Mouse (Mus musculus) T-cell, adult 2 months (primary cell): Measurements from ENCODE around the gene Osbpl6.
A peak's percentile ranks its signal among the peaks of the same experiment; 100 is the strongest.
"Not testable (repeated sequence)": the region's sequence is repeated elsewhere in the genome, so short reads cannot be mapped to it uniquely, and the experiment has no call there.

Experiments
- DNase-seq: peaks from one replicate; pipeline ENCODE4 v3.0.0; 2022; ENCODE audit warnings: low spot score

The Osbpl6 gene

DNA sequence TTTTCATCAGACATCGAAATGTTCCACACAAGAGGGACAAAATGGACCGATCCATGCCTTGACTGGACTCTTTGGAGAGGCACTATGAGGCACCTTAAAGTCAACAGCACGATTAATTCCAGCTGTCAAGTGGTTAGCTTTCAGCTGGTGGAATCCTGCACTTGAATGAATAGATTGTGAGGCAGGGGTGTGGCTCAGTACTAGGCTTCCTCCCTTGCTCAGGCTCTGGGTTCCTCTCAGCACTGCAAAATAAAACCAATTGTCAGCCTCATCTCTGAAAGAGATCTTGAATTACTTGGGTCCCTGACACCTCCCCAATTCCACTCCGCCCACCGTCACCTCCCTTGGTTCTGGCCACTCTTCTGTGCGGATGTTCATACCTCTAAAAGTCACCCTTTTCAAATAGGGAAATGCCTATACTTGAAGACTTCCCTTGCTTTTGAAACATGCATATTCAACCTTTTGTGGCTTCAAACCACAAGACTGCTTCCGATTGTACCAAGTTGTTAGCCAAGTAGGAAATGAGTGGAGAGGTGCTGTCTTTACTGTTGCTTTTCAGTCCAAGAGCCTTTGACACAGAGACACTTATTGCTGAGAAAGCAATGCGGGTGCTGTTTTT lies 160.7 kb downstream of the Osbpl6 start:
- DNase-seq: peak; percentile 4

- no peak for DNase-seq
Observed at GRCm38 (mm10) chr2:76571543-76571942, 165.2 kb downstream of the Osbpl6 start.

DNA sequence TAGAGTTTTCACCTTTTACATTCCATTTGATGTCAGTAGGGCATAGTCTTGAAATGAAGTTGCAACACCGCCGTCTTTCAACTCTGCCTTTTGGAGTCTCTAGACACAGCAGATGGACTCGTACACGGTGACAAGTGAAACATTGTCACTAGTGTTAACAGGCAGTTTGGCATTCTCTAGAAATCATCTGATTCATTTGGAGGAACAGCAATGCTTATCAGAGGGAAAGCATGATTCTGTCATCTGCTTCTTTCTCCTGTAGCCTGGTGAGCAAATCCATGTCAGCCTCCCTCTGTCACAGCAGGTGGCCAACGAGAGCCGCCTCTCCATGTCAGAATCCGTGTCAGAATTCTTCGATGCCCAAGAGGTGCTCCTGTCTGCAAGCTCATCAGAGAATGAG lies 172.6 kb downstream of the Osbpl6 start:
- no peak for DNase-seq

DNA sequence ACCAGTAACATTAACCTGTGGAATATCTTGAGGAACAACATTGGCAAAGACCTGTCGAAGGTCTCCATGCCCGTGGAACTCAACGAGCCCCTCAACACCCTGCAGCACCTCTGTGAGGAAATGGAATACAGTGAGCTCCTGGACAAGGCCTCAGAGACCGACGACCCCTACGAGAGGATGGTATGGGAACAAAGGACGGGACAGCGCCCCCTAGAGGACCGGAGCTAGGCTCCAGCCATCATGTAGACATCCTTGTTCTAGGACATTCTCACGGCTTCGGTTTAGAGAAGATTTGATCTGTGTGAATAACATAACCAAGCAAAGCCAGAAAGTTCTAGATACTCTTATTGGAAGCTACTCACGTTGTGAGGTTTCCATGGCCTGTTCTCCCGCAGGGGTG lies 178.8 kb downstream of the Osbpl6 start:
- no peak for DNase-seq

DNA sequence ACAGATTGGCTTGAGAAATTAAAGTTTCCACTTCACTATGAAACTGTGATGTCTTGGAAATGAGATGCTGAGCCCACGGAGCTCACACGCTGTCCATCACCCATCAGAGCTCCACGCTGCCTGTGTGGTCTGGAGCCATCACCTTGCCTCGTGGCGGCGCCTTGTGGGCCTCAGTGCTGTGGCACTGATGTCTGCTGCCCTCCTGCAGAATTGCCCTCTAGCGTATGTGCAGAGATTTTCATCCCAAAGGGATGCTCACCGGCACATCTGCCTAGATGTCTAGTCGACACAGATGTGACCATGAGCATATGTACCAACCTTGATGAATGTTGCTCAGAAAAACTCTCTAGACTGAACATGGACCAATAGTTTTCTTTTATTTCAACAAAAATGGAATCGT lies 180.6 kb downstream of the Osbpl6 start:
- DNase-seq: no peak

DNA sequence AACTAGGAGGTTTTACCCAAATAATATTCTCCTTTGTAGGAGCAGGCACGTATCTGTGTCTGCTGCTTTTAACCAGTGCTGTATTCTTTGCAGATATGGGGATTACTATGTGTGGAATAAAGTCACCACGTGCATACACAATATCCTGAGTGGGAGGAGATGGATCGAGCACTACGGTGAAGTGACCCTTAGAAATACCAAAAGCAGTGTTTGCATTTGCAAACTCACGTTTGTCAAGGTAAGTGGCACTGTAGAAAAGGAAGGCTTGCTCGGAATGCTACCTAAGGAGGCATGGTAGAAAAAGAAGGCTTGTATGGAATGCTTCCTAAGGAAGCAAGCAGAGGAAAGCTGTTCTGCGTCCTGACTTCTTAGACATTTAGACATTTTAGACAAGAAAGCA lies 183.9 kb downstream of the Osbpl6 start:
- no peak for DNase-seq

DNA sequence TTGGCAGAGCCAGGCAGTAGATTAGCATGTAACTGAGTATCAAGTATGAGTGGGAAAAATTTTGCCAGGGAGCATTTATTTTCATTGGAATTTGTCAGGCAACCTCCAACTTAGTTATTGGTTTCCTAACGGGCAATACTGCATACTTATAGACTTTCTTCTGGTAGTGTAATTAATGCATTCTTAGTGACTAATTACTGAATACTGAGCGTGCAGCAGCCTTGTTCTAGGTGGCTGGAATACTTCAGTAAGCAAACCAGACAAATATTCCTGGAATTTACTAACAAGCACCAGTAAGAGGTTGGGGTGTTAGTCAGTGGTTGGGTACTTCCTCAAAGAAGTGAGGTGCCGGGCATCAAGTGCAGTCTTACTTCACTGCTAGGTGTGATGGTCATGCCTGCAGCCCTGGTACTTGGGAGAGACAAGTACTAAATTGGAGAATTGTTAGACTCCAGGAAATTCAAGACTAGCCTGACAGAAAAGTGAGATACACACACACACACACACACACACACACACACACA lies 186.2 kb downstream of the Osbpl6 start:
- DNase-seq: no peak

- no peak for DNase-seq
Observed at GRCm38 (mm10) chr2:76597521-76597920, 191.2 kb downstream of the Osbpl6 start.

- DNase-seq: no peak
Observed at GRCm38 (mm10) chr2:76599214-76599613, 192.9 kb downstream of the Osbpl6 start.

- no peak for DNase-seq
Observed at GRCm38 (mm10) chr2:76602256-76602655, 195.9 kb downstream of the Osbpl6 start.

DNA sequence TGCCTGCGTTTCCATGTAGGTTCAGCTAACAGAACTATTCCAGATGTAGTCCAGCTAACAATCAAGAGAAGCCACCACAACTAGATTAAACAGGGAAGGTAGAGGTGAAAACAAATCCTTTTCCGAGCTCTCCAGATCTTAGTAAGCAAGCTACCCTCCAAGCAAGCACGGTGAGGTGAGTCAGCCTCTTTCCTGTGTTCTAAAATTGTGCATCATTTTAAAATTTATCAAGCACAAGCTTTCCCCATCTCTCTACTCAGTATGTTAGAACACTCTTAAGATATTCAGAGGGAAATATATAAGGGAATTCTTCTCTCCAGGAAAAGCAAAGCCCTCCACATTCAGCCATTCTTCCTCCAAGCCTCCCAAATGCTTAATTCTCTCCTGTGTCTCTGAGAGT lies 200.4 kb downstream of the Osbpl6 start:
- no peak for DNase-seq

DNA sequence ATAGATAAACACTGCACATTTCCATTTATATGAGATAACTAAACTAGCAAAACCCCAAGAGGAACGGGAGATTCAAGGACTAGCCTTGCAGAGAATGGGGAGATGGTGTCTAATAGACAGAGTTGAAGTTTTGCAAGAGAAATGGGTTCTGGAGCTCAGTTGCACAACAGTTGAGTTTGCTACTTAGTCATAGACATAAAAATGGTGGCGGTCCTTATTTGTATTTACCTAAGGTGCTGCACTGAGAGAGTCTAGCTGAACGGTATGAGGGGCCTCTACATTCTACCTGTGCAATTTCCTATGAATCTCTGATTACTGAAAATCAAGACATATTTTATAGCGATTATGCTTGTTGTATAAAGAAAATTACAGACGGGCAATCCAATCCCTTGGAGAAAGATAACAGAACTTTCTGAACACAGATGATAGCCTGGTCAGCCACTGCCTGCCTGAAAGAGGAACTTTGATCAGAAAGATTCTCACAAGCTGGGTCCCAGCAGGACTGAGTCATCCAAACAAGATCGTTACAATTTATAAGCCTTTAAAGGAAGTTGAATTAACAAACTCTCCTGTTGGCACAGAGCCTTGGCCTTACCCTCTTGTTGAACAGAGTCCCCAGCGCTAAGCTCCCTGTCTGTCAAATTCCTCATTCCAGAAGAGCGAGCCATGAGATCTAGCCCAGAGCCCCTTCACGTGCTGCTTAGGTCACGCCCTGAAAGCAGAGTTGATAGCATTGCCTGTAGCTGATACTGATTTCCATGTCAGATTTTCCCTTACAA lies 204.2 kb downstream of the Osbpl6 start:
- DNase-seq: no peak

DNA sequence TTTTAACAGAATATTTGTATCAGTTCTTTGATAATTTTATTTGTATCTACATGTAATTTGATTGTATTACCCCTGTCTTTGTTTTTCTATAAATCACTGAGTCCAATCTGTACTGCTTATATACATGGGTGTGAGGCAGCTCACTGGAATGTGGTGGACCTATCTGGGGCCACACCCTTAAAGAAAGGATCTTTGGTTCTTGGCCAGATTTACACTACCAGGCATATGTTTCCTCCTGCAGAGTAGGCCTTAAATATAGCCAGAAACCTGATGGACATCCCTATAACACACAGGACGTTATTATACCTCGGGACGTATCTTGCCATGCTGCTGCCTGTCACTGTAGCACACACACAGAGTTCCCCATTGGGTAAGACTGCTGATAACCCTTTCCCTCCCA lies 205.7 kb downstream of the Osbpl6 start:
- DNase-seq: no peak

GRCm38 (mm10) chr2:76618078-76618477 lies 211.8 kb downstream of the Osbpl6 start:
- no peak for DNase-seq

- DNase-seq: no peak
Observed at GRCm38 (mm10) chr2:76620188-76620587, 213.9 kb downstream of the Osbpl6 start.

- DNase-seq: no peak
Observed at GRCm38 (mm10) chr2:76621724-76622123, 215.4 kb downstream of the Osbpl6 start.

GRCm38 (mm10) chr2:76622316-76622715 lies 216.0 kb downstream of the Osbpl6 start:
- not testable (repeated sequence) for DNase-seq

GRCm38 (mm10) chr2:76630293-76630692 lies 224.0 kb downstream of the Osbpl6 start:
- no peak for DNase-seq

- no peak for DNase-seq
Observed at GRCm38 (mm10) chr2:76631600-76631999, 225.3 kb downstream of the Osbpl6 start.

DNA sequence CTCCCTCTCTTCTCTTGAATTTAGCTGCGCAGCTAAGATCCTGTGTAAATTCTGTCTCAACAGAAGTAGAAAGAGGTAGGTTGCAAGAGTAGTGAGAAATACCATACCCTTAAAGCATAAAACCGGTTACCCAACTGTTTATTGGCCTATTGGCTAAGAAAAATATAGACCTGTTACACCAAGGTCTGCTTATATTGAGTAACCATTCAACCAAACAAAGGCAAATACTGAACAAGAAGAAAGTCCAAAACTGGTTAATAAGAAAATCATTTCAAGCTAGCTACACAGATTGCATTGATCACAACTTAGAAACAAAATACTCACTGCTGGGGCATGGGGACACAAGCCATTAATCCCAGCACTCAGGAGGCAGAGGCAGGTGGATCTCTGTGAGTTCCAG lies 233.3 kb downstream of the Osbpl6 start:
- DNase-seq: no peak

DNA sequence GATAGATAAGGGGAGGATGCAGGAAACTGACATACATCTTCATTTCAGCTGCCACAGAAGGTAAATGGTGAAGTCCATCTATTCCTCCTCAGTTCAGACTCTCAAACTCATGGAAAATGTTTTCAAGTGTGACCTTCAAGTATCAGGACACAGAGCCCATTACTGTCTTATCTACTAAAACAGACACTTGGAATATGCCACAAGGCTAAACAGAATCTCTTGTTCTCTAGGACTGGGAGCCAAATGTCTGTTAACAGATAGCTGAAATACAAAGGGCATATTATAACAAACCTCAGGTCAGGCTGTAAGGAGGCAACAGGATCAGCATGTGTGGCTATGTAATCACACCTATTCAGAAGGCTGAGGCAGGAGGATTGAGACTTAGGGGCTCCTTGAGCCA lies 237.5 kb downstream of the Osbpl6 start:
- no peak for DNase-seq

DNA sequence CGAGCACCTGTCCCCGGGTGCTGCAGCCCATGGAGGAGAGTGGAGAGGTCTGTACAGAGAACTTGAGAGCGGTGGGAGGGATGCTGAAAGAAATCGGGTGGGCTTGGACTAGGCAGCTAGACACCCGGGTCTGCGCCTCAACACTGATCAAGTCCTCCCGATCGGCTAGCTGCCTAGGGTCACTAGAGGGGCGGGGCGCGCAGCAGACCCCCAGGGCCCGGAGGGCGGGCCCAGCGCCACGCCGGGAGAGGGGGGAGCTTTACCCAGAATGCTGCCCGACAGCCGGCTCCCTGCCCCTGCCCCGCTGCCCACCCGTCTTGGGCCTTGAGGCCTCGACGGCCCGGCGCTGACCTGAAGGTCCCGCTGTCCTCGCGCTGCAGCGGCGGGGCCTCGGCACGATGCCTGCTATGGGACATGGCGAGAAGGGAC lies 241.1 kb downstream of the Osbpl6 start:
- peak; percentile 1 for DNase-seq

DNA sequence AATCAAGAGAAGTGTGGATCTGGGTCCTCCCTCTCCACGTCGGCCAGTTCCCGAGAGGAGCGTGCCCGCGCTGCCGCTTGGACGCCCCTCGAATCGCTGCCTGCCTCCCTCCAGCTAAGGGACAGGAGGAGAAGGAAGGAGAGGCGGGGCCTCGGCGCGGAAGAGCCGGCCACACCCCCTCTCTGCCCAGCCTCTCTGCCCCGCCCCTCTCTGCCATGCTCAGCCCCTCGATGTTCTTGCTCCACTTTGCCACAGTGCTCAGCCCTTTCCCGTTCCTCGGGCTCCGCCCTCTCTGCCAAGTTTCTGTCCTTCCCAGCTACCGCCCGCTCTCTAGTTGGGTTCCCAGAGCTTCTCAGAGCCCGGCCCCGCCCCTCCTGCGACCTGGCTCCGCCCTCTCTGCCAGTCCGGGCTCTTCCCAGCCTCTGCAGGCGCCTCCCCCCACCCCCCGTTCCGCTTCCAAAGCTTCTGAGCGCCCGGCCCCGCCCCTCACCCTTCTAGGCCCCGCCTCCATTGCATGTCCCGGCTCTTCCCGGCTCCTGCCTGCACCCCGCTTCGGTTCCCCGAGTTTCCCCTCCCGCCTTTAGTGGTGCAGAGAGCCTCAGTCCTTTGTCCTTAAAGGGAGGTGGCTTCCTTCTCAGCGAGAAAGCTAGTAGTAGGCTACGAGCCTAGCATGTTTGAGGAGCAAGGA lies 241.7 kb downstream of the Osbpl6 start, which contains the start of the genes Prkra and Pjvk:
TSS of gene Prkra (minus strand) at position 133 of the 688 bp plus-strand sequence.
TSS of gene Pjvk (plus strand) at position 594 of the 688 bp plus-strand sequence.
- DNase-seq: peak; percentile 75
